Mouse (Mus musculus) cortical plate, adult 2 months (tissue): ENCODE data around the gene Sfrp4. TPM values are rescaled to one million over a fixed set of nuclear protein-coding genes. Genes with fewer than 3 reads are reported as not detected.

Experiments
- H3K27ac ChIP-seq: fragments of 200-500 bp; 2 replicates; pipeline ENCODE4 v1.5.1; 2012; ENCODE audit warnings: low read length, control low read depth, inconsistent platforms; ENCODE audit not compliant: insufficient read depth
- H3K4me1 ChIP-seq: fragments of 200-500 bp; 2 replicates; pipeline ENCODE4 v1.6.1; 2011; ENCODE audit warnings: low read length; ENCODE audit not compliant: control insufficient read depth, insufficient read depth
- H3K4me3 ChIP-seq: fragments of 200-500 bp; 2 replicates; pipeline ENCODE4 v1.5.1; 2011; ENCODE audit warnings: mild to moderate bottlenecking, low read length, control low read depth; ENCODE audit not compliant: insufficient read depth
- CTCF ChIP-seq: fragments of 200-500 bp; IDR thresholded peaks from 2 replicates; pipeline ENCODE4 v1.5.1; 2011; ENCODE audit warnings: mild to moderate bottlenecking, control low read depth, low read length; ENCODE audit not compliant: insufficient read depth; ENCODE audit errors: extremely low read depth
- POLR2A ChIP-seq: fragments of 200-500 bp; IDR thresholded peaks from 2 replicates; pipeline ENCODE4 v1.6.1; 2011; ENCODE audit warnings: mild to moderate bottlenecking, low read length, control low read depth; ENCODE audit not compliant: insufficient read depth; ENCODE audit errors: extremely low read depth
- polyA plus RNA-seq: library from polyadenylated mRNA; depleted of rRNA; stranded (reverse); fragments of >200 nt; gene quantifications from 2 replicates; pipeline ENCODE4 v1.2.3, GENCODE M21; 2012; rRNA removed

The Sfrp4 gene
- polyA plus RNA-seq, 1 experiment, result 3.4 TPM

DNA sequence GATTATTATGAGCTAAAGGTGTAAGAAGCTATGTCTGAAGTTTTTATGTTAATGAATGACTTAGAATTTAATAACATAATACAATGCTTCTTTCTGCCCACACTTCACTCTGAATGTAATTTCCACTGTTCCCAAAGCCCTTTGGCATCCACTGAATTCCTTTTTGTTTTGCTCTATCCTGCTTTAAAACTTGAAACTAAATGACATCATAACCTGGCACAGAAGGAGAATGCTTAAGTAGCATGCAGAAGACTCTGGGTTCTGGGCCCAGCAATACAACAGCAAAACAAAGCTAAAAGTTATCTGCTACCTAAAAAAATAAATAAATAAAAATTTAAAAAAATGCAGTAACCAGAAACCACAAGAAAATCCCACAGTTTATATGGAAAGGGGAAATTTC lies 51.7 kb downstream of the Sfrp4 start:
- Histone ChIP-seq H3K27ac (no peak overlapping the region), H3K4me1 (no peaks in the 10 kb centered on the region), H3K4me3 (no peak overlapping the region)
- TF ChIP-seq POLR2A (no peak), CTCF (no peak)

Other genes starting within 250 kb of the Sfrp4 start
- 90.0 and 94.4 TPM in 2 replicates for gene Stard3nl, start 227.3 kb upstream of the Sfrp4 start, polyA plus RNA-seq
- 118 and 119 TPM in 2 replicates for gene Epdr1, start 3.2 kb upstream of the Sfrp4 start, polyA plus RNA-seq
- not detected in 2 replicates for gene Nme8, start 74.7 kb downstream of the Sfrp4 start, polyA plus RNA-seq
- not detected in 2 replicates for gene Gpr141, start 201.2 kb downstream of the Sfrp4 start, polyA plus RNA-seq